In the genomic region with DNA sequence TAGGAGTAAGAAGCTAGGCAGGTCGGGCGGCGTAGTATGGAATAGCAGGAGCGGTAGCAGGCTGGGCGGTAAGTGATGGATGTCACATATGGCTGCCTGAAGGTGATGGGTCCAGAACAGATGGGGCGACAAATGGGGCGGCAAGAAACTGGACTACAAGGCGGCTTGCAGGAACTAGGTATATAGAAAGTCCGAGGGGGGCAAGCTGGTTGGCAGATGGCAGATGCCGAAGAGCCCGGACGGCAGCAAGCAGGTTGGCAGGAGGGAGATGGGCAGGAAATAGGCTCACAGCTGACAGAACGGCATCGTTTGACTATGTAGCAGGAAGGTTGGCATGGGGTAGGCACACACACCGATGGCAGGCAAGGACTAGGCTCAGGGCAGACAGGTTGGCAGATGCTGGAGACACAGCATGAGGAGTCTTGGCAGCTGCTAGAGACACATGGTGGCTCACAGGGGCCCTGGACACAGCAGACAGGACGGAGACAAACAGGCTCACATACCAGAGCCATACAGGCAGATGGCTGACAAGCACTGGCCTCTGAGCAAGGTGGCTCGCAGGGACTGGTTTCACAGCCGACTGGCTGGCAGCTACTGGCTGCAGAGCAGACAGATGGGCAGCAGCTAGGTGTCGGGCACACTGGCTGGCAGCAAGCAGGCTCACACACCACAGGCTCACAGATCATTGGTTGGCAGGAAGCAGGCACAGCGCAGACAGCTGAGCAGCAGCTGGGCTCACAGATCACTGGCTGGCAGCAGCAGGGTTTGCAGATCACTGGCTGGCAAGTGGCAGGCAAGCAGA, we compare ENCODE assay signal across 10 mouse cellular contexts. TPM values are rescaled to one million over a fixed set of nuclear protein-coding genes. Genes with fewer than 3 reads are reported as not detected.
A peak's percentile ranks its signal among the peaks of the same experiment; 100 is the strongest.
DNase-seq lines count a peak whose midpoint lies in the region; ATAC-seq and TF ChIP-seq lines count a peak whose summit lies in the region.
"Had no signal": no experiment of that assay in that cellular context is flagged by ENCODE, and none has a peak within 500 bp of the region (broad histone marks: within the 10 kb centered on the region; RNA-seq: fewer than 3 reads in every experiment).

No protein-coding gene starts in this region.

- intact Hi-C loops in gastrocnemius, postnatal 14 days (cut with DNase I; ENCODE audit: low total_unique reads) = no loop called here

- peak; percentile 93 for ATAC-seq in hindbrain, embryonic 14.5 days (ENCODE audit: low FRiP score)
- no peak for ATAC-seq in hindbrain, embryonic 12.5 days (ENCODE audit: low FRiP score)
- peak; percentile 89 for ATAC-seq in cerebellum, adult (ENCODE audit: insufficient number of reproducible peaks, low FRiP score, low TSS enrichment)
- peak; percentile 66 for ATAC-seq in midbrain, postnatal 0 days (ENCODE audit: low FRiP score)

- no peak overlapping the region for H3K4me2 ChIP-seq in hindbrain, embryonic 14.5 days (replicated peaks)
- H3K4me2 ChIP-seq in hindbrain, embryonic 12.5 days (replicated peaks) = no peak overlapping the region
- H3K4me2 ChIP-seq in midbrain, postnatal 0 days (ENCODE audit: low read depth, low read length, poor library complexity, severe bottlenecking) = no peak overlapping the region

- peak; percentile 53 for DNase-seq in hindbrain, embryonic 14.5 days (ENCODE audit: low spot score)
- peak; percentile 72 for DNase-seq in gastrocnemius, postnatal 14 days
- DNase-seq in midbrain, postnatal 0 days (ENCODE audit: low spot score) = peak; percentile 86
- DNase-seq in embryo, embryonic 10 days (ENCODE audit: low spot score) = no peak
- no peak for DNase-seq in yolk sac, embryonic 10.5 days (ENCODE audit: low spot score)
- no peak for DNase-seq in lung, postnatal 10 days

- 0 out of 2 replicates have a peak, but pooled peaks have one; percentile 1 for TF ChIP-seq CTCF in midbrain, postnatal 0 days (IDR thresholded peaks at IDR 0.05)

- no peak overlapping the region for H3K4me3 ChIP-seq in hindbrain, embryonic 14.5 days (replicated peaks; ENCODE audit: low read length)
- H3K4me3 ChIP-seq in hindbrain, embryonic 12.5 days = no peak overlapping the region
- H3K4me3 ChIP-seq in midbrain, postnatal 0 days (ENCODE audit: low read depth, low read length) = no peak overlapping the region
- H3K4me3 ChIP-seq: erythroblast, embryonic 14.5 days had no signal

- H3K9ac ChIP-seq in hindbrain, embryonic 14.5 days = no peak overlapping the region
- no peak overlapping the region for H3K9ac ChIP-seq in hindbrain, embryonic 12.5 days
- H3K9ac ChIP-seq in midbrain, postnatal 0 days (replicated peaks; ENCODE audit: low read length, poor library complexity, severe bottlenecking) = no peak overlapping the region

- H3K27me3 ChIP-seq in hindbrain, embryonic 14.5 days (ENCODE audit: control insufficient read depth, insufficient read depth, low read length) = no peaks in the 10 kb centered on the region
- H3K27me3 ChIP-seq in hindbrain, embryonic 12.5 days = no peaks in the 10 kb centered on the region
- no peaks in the 10 kb centered on the region for H3K27me3 ChIP-seq in midbrain, postnatal 0 days (ENCODE audit: insufficient read depth, low read length)

- H3K27ac ChIP-seq in hindbrain, embryonic 14.5 days = peak overlapping the region; percentile 65
- H3K27ac ChIP-seq in hindbrain, embryonic 12.5 days = no peak overlapping the region
- H3K27ac ChIP-seq in midbrain, postnatal 0 days (ENCODE audit: low read depth, low read length) = no peak overlapping the region

- WGBS in hindbrain, embryonic 14.5 days = 64% methylated on average over 20 of the region's 20 CpGs
- 87% methylated on average over 20 of the region's 20 CpGs for WGBS in hindbrain, embryonic 12.5 days
- WGBS in midbrain, postnatal 0 days = 72% methylated on average over 20 of the region's 20 CpGs

- H3K9me3 ChIP-seq in hindbrain, embryonic 14.5 days (ENCODE audit: control insufficient read depth, low read length) = no peaks in the 10 kb centered on the region
- no peaks in the 10 kb centered on the region for H3K9me3 ChIP-seq in hindbrain, embryonic 12.5 days (replicated peaks)
- H3K9me3 ChIP-seq in midbrain, postnatal 0 days (ENCODE audit: low read length) = no peaks in the 10 kb centered on the region

- no peaks in the 10 kb centered on the region for H3K4me1 ChIP-seq in hindbrain, embryonic 14.5 days (replicated peaks; ENCODE audit: control insufficient read depth, insufficient read depth, low read length)
- no peaks in the 10 kb centered on the region for H3K4me1 ChIP-seq in hindbrain, embryonic 12.5 days
- H3K4me1 ChIP-seq in midbrain, postnatal 0 days (ENCODE audit: insufficient read depth, low read length) = no peaks in the 10 kb centered on the region

- no peaks in the 10 kb centered on the region for H3K36me3 ChIP-seq in hindbrain, embryonic 14.5 days (replicated peaks; ENCODE audit: control insufficient read depth, insufficient read depth)
- no peaks in the 10 kb centered on the region for H3K36me3 ChIP-seq in hindbrain, embryonic 12.5 days
- no peaks in the 10 kb centered on the region for H3K36me3 ChIP-seq in midbrain, postnatal 0 days (ENCODE audit: insufficient read depth, low read length)

RNA-seq across cellular contexts. Expression of gene Krtap16-1, which starts 0.9 kb away (rescaled TPM):
- 0.16 and 0.29 TPM in 2 replicates for polyA plus RNA-seq in hindbrain, embryonic 14.5 days (2014; fragmentation: Nextera tagmentation; extraction: Ambion mirVana)
- not detected in 2 replicates for polyA plus RNA-seq in hindbrain, embryonic 12.5 days (2016; fragmentation: Nextera tagmentation; extraction: Ambion mirVana)
- not detected for total RNA-seq in gastrocnemius, postnatal 14 days (2021)
- total RNA-seq in midbrain, postnatal 0 days (2014; rRNA removed) = not detected in 2 replicates
- polyA plus RNA-seq in midbrain, postnatal 0 days (2015; fragmentation: Nextera tagmentation; extraction: Ambion mirVana) = not detected in 2 replicates
- total RNA-seq: left cerebral cortex, adult 8-10 months had no signal
- polyA plus RNA-seq: erythroblast, embryonic 14.5 days had no signal

RNA-seq across cellular contexts. Expression of gene Krtap29-1, which starts 6.6 kb away (rescaled TPM):
- not detected in 2 replicates for polyA plus RNA-seq in hindbrain, embryonic 14.5 days (2014; fragmentation: Nextera tagmentation; extraction: Ambion mirVana)
- polyA plus RNA-seq in hindbrain, embryonic 12.5 days (2016; fragmentation: Nextera tagmentation; extraction: Ambion mirVana) = not detected in 2 replicates
- total RNA-seq in gastrocnemius, postnatal 14 days (2021) = not detected
- not detected in 2 replicates for total RNA-seq in midbrain, postnatal 0 days (2014; rRNA removed)
- polyA plus RNA-seq in midbrain, postnatal 0 days (2015; fragmentation: Nextera tagmentation; extraction: Ambion mirVana) = not detected in 2 replicates
- total RNA-seq: left cerebral cortex, adult 8-10 months had no signal
- polyA plus RNA-seq: erythroblast, embryonic 14.5 days had no signal

RNA-seq across cellular contexts. Expression of gene Krtap17-1, which starts 8.3 kb away (rescaled TPM):
- polyA plus RNA-seq in hindbrain, embryonic 14.5 days (2014; fragmentation: Nextera tagmentation; extraction: Ambion mirVana) = 0.86 and 1.5 TPM in 2 replicates
- polyA plus RNA-seq in hindbrain, embryonic 12.5 days (2016; fragmentation: Nextera tagmentation; extraction: Ambion mirVana) = not detected in 2 replicates
- not detected for total RNA-seq in gastrocnemius, postnatal 14 days (2021)
- total RNA-seq in midbrain, postnatal 0 days (2014; rRNA removed) = 0.22 and 1.4 TPM in 2 replicates
- 1.7 TPM in 2 replicates for polyA plus RNA-seq in midbrain, postnatal 0 days (2015; fragmentation: Nextera tagmentation; extraction: Ambion mirVana)
- total RNA-seq: left cerebral cortex, adult 8-10 months had no signal
- polyA plus RNA-seq: erythroblast, embryonic 14.5 days had no signal

RNA-seq across cellular contexts. Expression of gene Krt33a, which starts 30.5 kb away (rescaled TPM):
- not detected in 2 replicates for polyA plus RNA-seq in hindbrain, embryonic 14.5 days (2014; fragmentation: Nextera tagmentation; extraction: Ambion mirVana)
- not detected in 2 replicates for polyA plus RNA-seq in hindbrain, embryonic 12.5 days (2016; fragmentation: Nextera tagmentation; extraction: Ambion mirVana)
- under 1 TPM in 1 of 2 experiments, not detected in 1; 0.16 TPM for total RNA-seq in gastrocnemius, postnatal 14 days (2021)
- total RNA-seq in midbrain, postnatal 0 days (2014; rRNA removed) = not detected in 2 replicates
- polyA plus RNA-seq in midbrain, postnatal 0 days (2015; fragmentation: Nextera tagmentation; extraction: Ambion mirVana) = not detected in 2 replicates
- total RNA-seq: left cerebral cortex, adult 8-10 months had no signal
- polyA plus RNA-seq: erythroblast, embryonic 14.5 days had no signal

RNA-seq across cellular contexts. Expression of gene Krtap9-5, which starts 37.2 kb away (rescaled TPM):
- not detected in 2 replicates for polyA plus RNA-seq in hindbrain, embryonic 14.5 days (2014; fragmentation: Nextera tagmentation; extraction: Ambion mirVana)
- not detected in 2 replicates for polyA plus RNA-seq in hindbrain, embryonic 12.5 days (2016; fragmentation: Nextera tagmentation; extraction: Ambion mirVana)
- not detected for total RNA-seq in gastrocnemius, postnatal 14 days (2021)
- not detected in 2 replicates for total RNA-seq in midbrain, postnatal 0 days (2014; rRNA removed)
- polyA plus RNA-seq in midbrain, postnatal 0 days (2015; fragmentation: Nextera tagmentation; extraction: Ambion mirVana) = not detected in 2 replicates
- total RNA-seq: left cerebral cortex, adult 8-10 months had no signal
- polyA plus RNA-seq: erythroblast, embryonic 14.5 days had no signal

Comparison
In these comparisons a context has a peak if more than half of its experiments do, and no peak if none do; other contexts are left out.
1. DNase-seq: peak in hindbrain, embryonic 14.5 days (single experiment), gastrocnemius, postnatal 14 days (single experiment) and midbrain, postnatal 0 days (single experiment); none in embryo, embryonic 10 days (single experiment), yolk sac, embryonic 10.5 days (single experiment) and lung, postnatal 10 days (single experiment).